Mouse (Mus musculus): ENCODE measurements around the gene Tubb1. TPM values are rescaled to one million over a fixed set of nuclear protein-coding genes. Genes with fewer than 3 reads are reported as not detected.

Tubb1 gene
- polyA plus RNA-seq, 1 experiment = 58.7 TPM

GRCm38 (mm10) chr2:174487005-174487404, 36.5 kb downstream of the Tubb1 start:
- Histone ChIP-seq H3K4me3 (ENCODE audit: extremely low read depth, insufficient read depth, insufficient read length) (no peak overlapping the region), H3K27me3 (ENCODE audit: control insufficient read depth, insufficient read depth, low read length) (no peaks in the 10 kb centered on the region), H3K4me1 (ENCODE audit: control insufficient read depth, insufficient read depth, insufficient read length) (no peaks in the 10 kb centered on the region), H3K27ac (ENCODE audit: insufficient read depth, low read length) (no peak overlapping the region), H3K36me3 (ENCODE audit: control insufficient read depth, insufficient read depth, low read length) (no peaks in the 10 kb centered on the region)
- WGBS = 93% methylated on average over 5 of the region's 5 CpGs
- no peak for DNase-seq (ENCODE audit: low read depth in 1 of 2, low spot score in 2 of 2)
- TF ChIP-seq POLR2A (IDR thresholded peaks at IDR 0.05; ENCODE audit: low read depth, low read length) = no peak
- TF ChIP-seq CTCF (IDR thresholded peaks at IDR 0.05; ENCODE audit: extremely low read depth, insufficient read depth, insufficient read length, insufficient replicate concordance) = no peak

GRCm38 (mm10) chr2:174492858-174493257, 42.4 kb downstream of the Tubb1 start:
- TF ChIP-seq CTCF (IDR thresholded peaks at IDR 0.05; ENCODE audit: extremely low read depth, insufficient read depth, insufficient read length, insufficient replicate concordance) = peak; percentile 49; the same call in 1 of the 2 replicates
- no peak for TF ChIP-seq POLR2A (IDR thresholded peaks at IDR 0.05; ENCODE audit: low read depth, low read length)
- H3K27me3 ChIP-seq (ENCODE audit: control insufficient read depth, insufficient read depth, low read length) = no peaks in the 10 kb centered on the region
- H3K36me3 ChIP-seq (ENCODE audit: control insufficient read depth, insufficient read depth, low read length) = no peaks in the 10 kb centered on the region
- WGBS = 43% methylated on average over 2 of the region's 2 CpGs
- no peak overlapping the region for H3K4me3 ChIP-seq (ENCODE audit: extremely low read depth, insufficient read depth, insufficient read length)
- H3K4me1 ChIP-seq (ENCODE audit: control insufficient read depth, insufficient read depth, insufficient read length) = no peaks in the 10 kb centered on the region
- DNase-seq (ENCODE audit: low read depth in 1 of 2, low spot score in 2 of 2) = peak; percentile 41 to 59
- no peak overlapping the region for H3K27ac ChIP-seq (ENCODE audit: insufficient read depth, low read length)

DNA sequence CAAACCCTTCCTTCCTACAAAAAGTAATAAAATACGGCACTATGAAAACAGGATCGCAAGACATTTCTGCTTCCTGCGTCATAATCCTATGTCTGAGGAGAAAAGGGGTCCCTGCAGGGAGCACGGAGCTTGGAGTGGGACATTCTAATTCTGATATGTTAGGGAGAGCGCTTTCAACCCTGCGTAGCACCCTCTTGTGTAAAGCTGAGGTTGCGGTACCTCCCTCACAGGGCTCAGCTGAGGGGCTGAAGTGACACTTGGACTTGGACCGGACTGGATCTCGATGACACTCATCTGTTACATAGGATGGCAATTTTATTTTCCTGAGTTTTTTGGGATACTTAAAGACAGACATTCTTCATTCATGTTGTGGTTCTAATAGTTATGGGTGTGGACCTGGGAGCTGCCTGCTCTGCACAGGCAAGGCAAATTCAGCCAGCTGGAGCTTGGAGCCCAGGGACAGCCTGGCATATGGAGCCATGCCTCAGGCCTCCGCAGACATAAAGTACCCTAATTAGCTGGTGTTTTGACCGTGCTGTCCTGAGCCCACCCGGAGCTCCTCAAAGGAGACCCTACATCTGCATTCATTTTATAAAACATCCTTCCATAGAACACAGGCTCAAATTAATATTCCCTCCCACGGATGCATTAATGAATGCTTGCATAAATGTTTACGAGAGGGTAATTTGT, 50.5 kb downstream of the Tubb1 start:
- Histone ChIP-seq H3K27ac (ENCODE audit: insufficient read depth, low read length) (no peak overlapping the region), H3K27me3 (ENCODE audit: control insufficient read depth, insufficient read depth, low read length) (no peaks in the 10 kb centered on the region), H3K4me1 (ENCODE audit: control insufficient read depth, insufficient read depth, insufficient read length) (no peaks in the 10 kb centered on the region), H3K36me3 (ENCODE audit: control insufficient read depth, insufficient read depth, low read length) (no peaks in the 10 kb centered on the region), H3K4me3 (ENCODE audit: extremely low read depth, insufficient read depth, insufficient read length) (no peak overlapping the region)
- WGBS = 93% methylated on average over 14 of the region's 14 CpGs
- no peak for TF ChIP-seq POLR2A (IDR thresholded peaks at IDR 0.05; ENCODE audit: low read depth, low read length)
- TF ChIP-seq CTCF (IDR thresholded peaks at IDR 0.05; ENCODE audit: extremely low read depth, insufficient read depth, insufficient read length, insufficient replicate concordance) = no peak
- no peak for DNase-seq (ENCODE audit: low read depth in 1 of 2, low spot score in 2 of 2)

GRCm38 (mm10) chr2:174501517-174501916, 51.0 kb downstream of the Tubb1 start:
- Histone ChIP-seq H3K27ac (ENCODE audit: insufficient read depth, low read length) (no peak overlapping the region), H3K4me3 (ENCODE audit: extremely low read depth, insufficient read depth, insufficient read length) (no peak overlapping the region), H3K36me3 (ENCODE audit: control insufficient read depth, insufficient read depth, low read length) (no peaks in the 10 kb centered on the region), H3K27me3 (ENCODE audit: control insufficient read depth, insufficient read depth, low read length) (no peaks in the 10 kb centered on the region), H3K4me1 (ENCODE audit: control insufficient read depth, insufficient read depth, insufficient read length) (no peaks in the 10 kb centered on the region)
- WGBS = 96% methylated on average over 8 of the region's 8 CpGs
- TF ChIP-seq POLR2A (IDR thresholded peaks at IDR 0.05; ENCODE audit: low read depth, low read length) = no peak
- no peak for TF ChIP-seq CTCF (IDR thresholded peaks at IDR 0.05; ENCODE audit: extremely low read depth, insufficient read depth, insufficient read length, insufficient replicate concordance)
- DNase-seq (ENCODE audit: low read depth in 1 of 2, low spot score in 2 of 2) = no peak

DNA sequence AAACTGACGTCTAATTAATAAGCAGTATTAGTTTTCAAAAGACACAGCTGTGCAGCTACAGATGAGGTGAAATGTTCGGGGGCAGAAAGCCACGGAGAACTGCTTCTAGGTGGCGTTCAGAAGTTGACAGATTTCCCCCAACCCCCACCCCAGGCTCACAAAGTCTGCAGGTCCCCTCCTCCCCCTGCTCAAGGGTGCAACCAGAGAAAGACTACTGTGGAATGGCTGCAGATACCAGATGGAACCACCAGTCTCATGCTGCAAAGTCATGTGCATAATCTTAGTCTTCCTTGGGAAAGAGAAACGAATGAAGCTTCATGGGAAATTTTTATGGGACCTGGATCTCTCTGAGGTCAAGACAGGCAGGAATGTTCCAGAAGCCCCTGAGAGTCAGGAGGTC, 51.8 kb downstream of the Tubb1 start:
- H3K27me3 ChIP-seq (ENCODE audit: control insufficient read depth, insufficient read depth, low read length) = no peaks in the 10 kb centered on the region
- H3K36me3 ChIP-seq (ENCODE audit: control insufficient read depth, insufficient read depth, low read length) = no peaks in the 10 kb centered on the region
- no peak overlapping the region for H3K27ac ChIP-seq (ENCODE audit: insufficient read depth, low read length)
- TF ChIP-seq POLR2A (IDR thresholded peaks at IDR 0.05; ENCODE audit: low read depth, low read length) (no peak), CTCF (IDR thresholded peaks at IDR 0.05; ENCODE audit: extremely low read depth, insufficient read depth, insufficient read length, insufficient replicate concordance) (no peak)
- H3K4me1 ChIP-seq (ENCODE audit: control insufficient read depth, insufficient read depth, insufficient read length) = no peaks in the 10 kb centered on the region
- WGBS = 65% methylated on average over 5 of the region's 5 CpGs
- no peak overlapping the region for H3K4me3 ChIP-seq (ENCODE audit: extremely low read depth, insufficient read depth, insufficient read length)
- DNase-seq (ENCODE audit: low read depth in 1 of 2, low spot score in 2 of 2) = no peak

- no peak overlapping the region for H3K27ac ChIP-seq (ENCODE audit: insufficient read depth, low read length)
- TF ChIP-seq POLR2A (IDR thresholded peaks at IDR 0.05; ENCODE audit: low read depth, low read length) = no peak
- no peak for TF ChIP-seq CTCF (IDR thresholded peaks at IDR 0.05; ENCODE audit: extremely low read depth, insufficient read depth, insufficient read length, insufficient replicate concordance)
- H3K4me3 ChIP-seq (ENCODE audit: extremely low read depth, insufficient read depth, insufficient read length) = no peak overlapping the region
- H3K27me3 ChIP-seq (ENCODE audit: control insufficient read depth, insufficient read depth, low read length) = no peaks in the 10 kb centered on the region
- DNase-seq (ENCODE audit: low read depth in 1 of 2, low spot score in 2 of 2) = no peak
- 87% methylated on average over 25 of the region's 25 CpGs for WGBS
- H3K4me1 ChIP-seq (ENCODE audit: control insufficient read depth, insufficient read depth, insufficient read length) = no peaks in the 10 kb centered on the region
- H3K36me3 ChIP-seq (ENCODE audit: control insufficient read depth, insufficient read depth, low read length) = no peaks in the 10 kb centered on the region
These were observed 52.5 kb downstream of the Tubb1 start for GRCm38 (mm10) chr2:174502831-174503460.

Other genes starting within 250 kb of the Tubb1 start
- 515 and 602 TPM in 2 replicates for gene Gnas, start 166.4 kb upstream of the Tubb1 start, polyA plus RNA-seq (2012; rRNA removed)
- gene Gm20721, start 104.0 kb upstream of the Tubb1 start, polyA plus RNA-seq (2012; rRNA removed) = 0.09 and 0.16 TPM in 2 replicates
- gene Nelfcd, start 34.9 kb upstream of the Tubb1 start, polyA plus RNA-seq (2012; rRNA removed) = 45.3 and 54.0 TPM in 2 replicates
- 307 and 356 TPM in 2 replicates for gene Ctsz, start 11.7 kb upstream of the Tubb1 start, polyA plus RNA-seq (2012; rRNA removed)
- gene Atp5e, start 13.4 kb downstream of the Tubb1 start, polyA plus RNA-seq (2012; rRNA removed) = 183 and 221 TPM in 2 replicates
- 21.6 and 22.2 TPM in 2 replicates for gene Prelid3b, start 22.4 kb downstream of the Tubb1 start, polyA plus RNA-seq (2012; rRNA removed)
- gene Zfp831, start 192.8 kb downstream of the Tubb1 start, polyA plus RNA-seq (2012; rRNA removed) = 6.7 and 6.9 TPM in 2 replicates